Mouse (Mus musculus): ENCODE results near the gene Tmem183a.

Tmem183a gene

GRCm38 (mm10) chr1:134361857-134362212, at the start of gene Tmem183a:
Gene Tmem183a (minus strand): TSS chr1:134361979.
- peak; percentile 96 for DNase-seq (ENCODE audit: low read depth, low spot score)

GRCm38 (mm10) chr1:134408080-134408479, 46.3 kb upstream of the Tmem183a start:
- DNase-seq (ENCODE audit: low read depth, low spot score): no peak

- no peak for DNase-seq (ENCODE audit: low read depth, low spot score)
These were observed 44.6 kb upstream of the Tmem183a start for GRCm38 (mm10) chr1:134406414-134406771.

GRCm38 (mm10) chr1:134405509-134406413, 44.0 kb upstream of the Tmem183a start, which contains the start of gene Cyb5r1:
Gene Cyb5r1 (plus strand): TSS chr1:134405559.
- peak; percentile 51 for DNase-seq (ENCODE audit: low read depth, low spot score)

GRCm38 (mm10) chr1:134399735-134400134, 38.0 kb upstream of the Tmem183a start:
- no peak for DNase-seq (ENCODE audit: low read depth, low spot score)

- DNase-seq (ENCODE audit: low read depth, low spot score): no peak
These were observed 36.4 kb upstream of the Tmem183a start for GRCm38 (mm10) chr1:134398210-134398609.

- DNase-seq (ENCODE audit: low read depth, low spot score): no peak
These were observed 32.0 kb upstream of the Tmem183a start for GRCm38 (mm10) chr1:134393827-134394226.

- no peak for DNase-seq (ENCODE audit: low read depth, low spot score)
These were observed 23.9 kb upstream of the Tmem183a start, which contains the start of gene 4933406M09Rik for GRCm38 (mm10) chr1:134385666-134386065. Gene 4933406M09Rik (plus strand): TSS chr1:134385940.

- DNase-seq (ENCODE audit: low read depth, low spot score): no peak
These were observed 23.4 kb upstream of the Tmem183a start for GRCm38 (mm10) chr1:134385176-134385575.

GRCm38 (mm10) chr1:134384581-134384980, 22.8 kb upstream of the Tmem183a start:
- no peak for DNase-seq (ENCODE audit: low read depth, low spot score)

- no peak for DNase-seq (ENCODE audit: low read depth, low spot score)
These were observed 20.2 kb upstream of the Tmem183a start for GRCm38 (mm10) chr1:134381795-134382625.

GRCm38 (mm10) chr1:134381051-134381450, 19.3 kb upstream of the Tmem183a start:
- no peak for DNase-seq (ENCODE audit: low read depth, low spot score)

GRCm38 (mm10) chr1:134374124-134374523, 12.3 kb upstream of the Tmem183a start:
- no peak for DNase-seq (ENCODE audit: low read depth, low spot score)

- DNase-seq (ENCODE audit: low read depth, low spot score): no peak
These were observed 7.1 kb upstream of the Tmem183a start for GRCm38 (mm10) chr1:134368777-134369337.

- DNase-seq (ENCODE audit: low read depth, low spot score): no peak
These were observed 3.7 kb upstream of the Tmem183a start for GRCm38 (mm10) chr1:134365491-134365890.

- DNase-seq (ENCODE audit: low read depth, low spot score): no peak
These were observed 1.4 kb upstream of the Tmem183a start for GRCm38 (mm10) chr1:134363194-134363593.

GRCm38 (mm10) chr1:134361195-134361856, 453 bp downstream of the Tmem183a start:
- DNase-seq (ENCODE audit: low read depth, low spot score): no peak

GRCm38 (mm10) chr1:134360656-134361055, 1.1 kb downstream of the Tmem183a start:
- DNase-seq (ENCODE audit: low read depth, low spot score): no peak

GRCm38 (mm10) chr1:134357461-134357860, 4.3 kb downstream of the Tmem183a start:
- no peak for DNase-seq (ENCODE audit: low read depth, low spot score)

- DNase-seq (ENCODE audit: low read depth, low spot score): no peak
These were observed 8.5 kb downstream of the Tmem183a start for GRCm38 (mm10) chr1:134353326-134353725.

GRCm38 (mm10) chr1:134347791-134348190, 14.0 kb downstream of the Tmem183a start:
- DNase-seq (ENCODE audit: low read depth, low spot score): no peak

Measured in skeletal muscle tissue, adult 2 months (tissue).